Mouse (Mus musculus) liver, embryonic 14.5 days (tissue): Measurements from ENCODE around the gene Cdh23. TPM values are rescaled to one million over a fixed set of nuclear protein-coding genes. Genes with fewer than 3 reads are reported as not detected.

Source experiments
- ATAC-seq: fragments of 200-750 bp; cut with Nextera tagmentation; 2 replicates; pipeline ENCODE4 v1.8.0; 2017; ENCODE audit warnings: moderate number of reproducible peaks, mild to moderate bottlenecking, moderate library complexity; ENCODE audit not compliant: insufficient read depth
- DNase-seq, 3 experiments: peaks; one replicate each; pipeline ENCODE4 v3.0.0-alpha.2; 2012 to 2013; ENCODE audit warnings: low read depth in 3 of 3, low spot score in 3 of 3
- H3K27ac ChIP-seq: fragments of 300-500 bp; sonication (generic); 2 replicates; pipeline ENCODE4 v1.5.1; 2014; ENCODE audit warnings: moderate library complexity, mild to moderate bottlenecking, control low read depth, inconsistent platforms
- H3K27me3 ChIP-seq: fragments of 300-500 bp; sonication (generic); 2 replicates; pipeline ENCODE4 v1.6.1; 2014; ENCODE audit warnings: mild to moderate bottlenecking, low read length, moderate library complexity; ENCODE audit not compliant: control insufficient read depth, insufficient read depth
- H3K36me3 ChIP-seq: fragments of 300-500 bp; sonication (generic); replicated peaks from 2 replicates; pipeline ENCODE4 v1.6.1; 2014; ENCODE audit warnings: low read depth; ENCODE audit not compliant: control insufficient read depth, insufficient read depth
- H3K4me1 ChIP-seq, 2 experiments: fragments of 200-500 bp in 1 of 2; fragments of 300-500 bp in 1 of 2; sonication (generic) in 1 of 2; replicated peaks; 2 replicates each; pipeline ENCODE4 v1.6.1; 2012 to 2014; ENCODE audit warnings: antibody characterized with exemption in 1 of 2, inconsistent platforms in 1 of 2, low read length in 1 of 2; ENCODE audit not compliant: control insufficient read depth in 2 of 2, insufficient read depth in 2 of 2
- H3K4me2 ChIP-seq: fragments of 300-500 bp; sonication (generic); 2 replicates; pipeline ENCODE4 v1.6.1; 2014; ENCODE audit warnings: low read depth, mild to moderate bottlenecking, control low read depth, moderate library complexity
- H3K4me3 ChIP-seq, 2 experiments: fragments of 200-500 bp in 1 of 2; fragments of 300-500 bp in 1 of 2; sonication (generic) in 1 of 2; 2 replicates each; pipeline ENCODE4 v1.5.1; 2012 to 2014; ENCODE audit warnings: low read depth in 2 of 2, low read length in 2 of 2, mild to moderate bottlenecking in 2 of 2, control low read depth in 1 of 2, inconsistent platforms in 1 of 2, moderate library complexity in 1 of 2; ENCODE audit not compliant: insufficient read depth in 1 of 2
- H3K9ac ChIP-seq: fragments of 300-500 bp; sonication (generic); replicated peaks from 2 replicates; pipeline ENCODE4 v1.6.1; 2014; ENCODE audit warnings: mild to moderate bottlenecking, control low read depth, moderate library complexity
- H3K9me3 ChIP-seq: fragments of 300-500 bp; sonication (generic); 2 replicates; pipeline ENCODE4 v1.6.1; 2016; ENCODE audit warnings: low read length, mixed read lengths; ENCODE audit not compliant: control insufficient read depth
- CTCF ChIP-seq: IDR thresholded peaks from 2 replicates; pipeline ENCODE4 v1.5.1; 2016; ENCODE audit warnings: antibody characterized with exemption, low read depth, control low read depth
- EP300 ChIP-seq: IDR thresholded peaks from 2 replicates; pipeline ENCODE4 v1.6.1; 2016; ENCODE audit warnings: antibody characterized with exemption, low read depth
- WGBS: fragments of 180-500 bp; shearing (Covaris S2); extraction: QIAGEN DNeasy Blood & Tissue Kit; methylation state at CpG from one replicate; pipeline ENCODE4 v1.1.7; 2014; ENCODE audit not compliant: insufficient replicate concordance; 5-methylcytosine and 5-hydroxymethylcytosine counted together
- polyA plus RNA-seq, 2 experiments: library from polyadenylated mRNA; depleted of rRNA in 1 of 2; stranded (reverse) in 1 of 2; unstranded in 1 of 2; fragments of >200 nt; fragmentation: Nextera tagmentation in 1 of 2; extraction: Ambion mirVana in 1 of 2; gene quantifications; 2 replicates each; pipeline versions ENCODE4 v1.2.1 to v1.2.3; 2012 to 2014

The Cdh23 gene
- polyA plus RNA-seq, 2 experiments = 0.02 TPM; not detected in 1

DNA sequence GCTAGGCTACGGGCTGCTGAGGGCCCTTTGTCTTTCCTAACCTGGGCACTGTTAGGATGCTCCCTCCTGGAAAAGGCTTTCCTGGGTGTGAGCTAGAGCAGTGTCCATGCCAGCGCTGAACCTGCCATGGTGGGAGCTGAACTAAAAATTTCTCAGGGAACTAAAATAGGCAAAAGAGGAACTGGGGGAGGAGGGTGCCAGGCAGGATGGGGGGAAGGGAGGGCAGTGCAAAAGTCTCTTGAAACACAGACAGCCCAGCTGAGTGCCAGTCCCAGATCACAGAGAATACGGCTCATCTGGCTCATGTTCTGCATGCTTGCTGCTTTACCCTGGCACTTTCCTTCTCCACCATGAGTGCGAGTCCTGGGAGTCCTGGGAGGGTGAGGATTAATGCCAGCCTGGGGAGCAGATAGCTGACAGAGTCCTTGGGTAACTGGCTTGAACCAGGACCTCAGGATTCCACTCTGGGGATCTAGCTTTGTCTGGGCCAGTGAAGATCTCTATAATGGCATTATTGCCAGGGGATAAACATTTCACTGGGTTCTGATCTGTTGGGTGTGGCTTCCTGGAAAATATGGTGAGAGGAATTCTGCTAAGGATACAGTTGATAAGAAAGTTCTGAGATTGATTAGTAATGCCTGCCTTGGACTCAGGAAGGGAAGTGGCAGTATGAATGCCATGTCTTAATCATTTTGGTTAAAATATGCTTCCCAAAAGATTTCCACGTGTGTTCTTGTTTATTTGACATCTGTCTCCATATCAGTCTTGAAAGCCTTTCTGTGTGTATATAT, 324.5 kb downstream of the Cdh23 start:
- H3K4me3 ChIP-seq = no peak overlapping the region
- H3K27me3 ChIP-seq = no peaks in the 10 kb centered on the region
- no peak overlapping the region for H3K27ac ChIP-seq
- 0 out of 4 replicates have a peak, but pooled peaks cover 0 to 4% of the 10 kb centered on the region in 2 experiments for H3K4me1 ChIP-seq
- no peaks in the 10 kb centered on the region for H3K9me3 ChIP-seq
- no peak overlapping the region for H3K9ac ChIP-seq
- ATAC-seq (no peak), DNase-seq (no peak)
- no peaks in the 10 kb centered on the region for H3K36me3 ChIP-seq
- no peak for TF ChIP-seq EP300
- no peak for TF ChIP-seq CTCF
- H3K4me2 ChIP-seq = no peak overlapping the region
- 23% methylated on average over 5 of the region's 5 CpGs for WGBS

GRCm38 (mm10) chr10:60370601-60371061, 325.7 kb downstream of the Cdh23 start:
- Histone ChIP-seq H3K27ac (no peak overlapping the region), H3K9me3 (no peaks in the 10 kb centered on the region), H3K36me3 (no peaks in the 10 kb centered on the region), H3K27me3 (no peaks in the 10 kb centered on the region), H3K4me1 (0 out of 4 replicates have a peak, but pooled peaks cover 0 to 4% of the 10 kb centered on the region in 2 experiments), H3K4me3 (no peak overlapping the region), H3K4me2 (no peak overlapping the region), H3K9ac (no peak overlapping the region)
- no peak for DNase-seq
- WGBS = 17% methylated on average over 5 of the region's 5 CpGs
- TF ChIP-seq EP300 = no peak
- no peak for TF ChIP-seq CTCF
- no peak for ATAC-seq

- no peak for ATAC-seq
- DNase-seq = no peak
- 0 out of 4 replicates have a peak, but pooled peaks cover 0 to 4% of the 10 kb centered on the region in 2 experiments for H3K4me1 ChIP-seq
- no peak overlapping the region for H3K4me2 ChIP-seq
- no peak overlapping the region for H3K27ac ChIP-seq
- H3K9ac ChIP-seq = no peak overlapping the region
- no peaks in the 10 kb centered on the region for H3K36me3 ChIP-seq
- H3K9me3 ChIP-seq = no peaks in the 10 kb centered on the region
- H3K27me3 ChIP-seq = no peaks in the 10 kb centered on the region
- no peak for TF ChIP-seq CTCF
- no peak for TF ChIP-seq EP300
- H3K4me3 ChIP-seq = no peak overlapping the region
- 56% methylated on average over 2 of the region's 2 CpGs for WGBS
These were observed 326.2 kb downstream of the Cdh23 start for GRCm38 (mm10) chr10:60370098-60370497.

- Histone ChIP-seq H3K27ac (no peak overlapping the region), H3K9me3 (no peaks in the 10 kb centered on the region), H3K9ac (no peak overlapping the region), H3K4me3 (no peak overlapping the region), H3K27me3 (no peaks in the 10 kb centered on the region), H3K36me3 (no peaks in the 10 kb centered on the region), H3K4me1 (0 out of 4 replicates have a peak, but pooled peaks cover 0 to 3% of the 10 kb centered on the region in 2 experiments), H3K4me2 (no peak overlapping the region)
- DNase-seq (no peak), ATAC-seq (no peak)
- WGBS = 46% methylated on average over 6 of the region's 6 CpGs
- no peak for TF ChIP-seq EP300
- no peak for TF ChIP-seq CTCF
These were observed 326.9 kb downstream of the Cdh23 start for GRCm38 (mm10) chr10:60369405-60369804.

GRCm38 (mm10) chr10:60367904-60368303, 328.4 kb downstream of the Cdh23 start:
- no peak for TF ChIP-seq CTCF
- no peak for TF ChIP-seq EP300
- Histone ChIP-seq H3K36me3 (no peaks in the 10 kb centered on the region), H3K9ac (no peak overlapping the region), H3K4me1 (0 out of 4 replicates have a peak, but pooled peaks cover 0 to 2% of the 10 kb centered on the region in 2 experiments), H3K27ac (no peak overlapping the region), H3K27me3 (no peaks in the 10 kb centered on the region), H3K4me2 (no peak overlapping the region), H3K9me3 (no peaks in the 10 kb centered on the region), H3K4me3 (no peak overlapping the region)
- WGBS = 16% methylated on average over 4 of the region's 4 CpGs
- DNase-seq (no peak), ATAC-seq (no peak)
